Mouse (Mus musculus): ENCODE measurements around the gene Ddx25. TPM values are rescaled to one million over a fixed set of nuclear protein-coding genes. Genes with fewer than 3 reads are reported as not detected.

Ddx25 gene
- polyA plus RNA-seq, 1 experiment from 2014 or later, result 8.0 TPM

DNA sequence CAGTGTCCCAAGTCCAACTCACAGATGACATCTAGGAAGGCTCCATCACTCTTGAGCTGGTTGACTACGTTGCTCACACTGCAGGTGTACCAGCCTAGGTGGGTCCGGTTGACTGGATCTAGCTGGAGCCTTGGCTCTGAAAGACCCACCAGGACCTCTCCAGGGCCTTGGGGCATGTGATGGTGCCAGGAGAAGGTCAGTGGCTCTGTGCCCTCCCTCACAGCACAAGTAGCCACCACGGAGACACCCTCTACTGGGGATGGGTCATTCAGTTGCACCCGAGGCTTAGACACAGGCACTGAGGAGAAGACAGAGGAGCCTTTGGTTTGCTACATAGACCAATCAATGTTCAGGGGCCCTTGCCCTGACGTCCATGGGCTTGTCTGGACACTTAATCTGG lies 42.1 kb downstream of the Ddx25 start:
- Histone ChIP-seq H3K4me1 (peaks cover 2% of the 10 kb centered on the region; the same call in 1 of the 2 replicates), H3K27ac (replicated peaks) (no peak overlapping the region), H3K27me3 (ENCODE audit: low read depth, poor library complexity, severe bottlenecking) (no peaks in the 10 kb centered on the region), H3K36me3 (no peaks in the 10 kb centered on the region), H3K9me3 (replicated peaks) (no peaks in the 10 kb centered on the region), H3K4me3 (no peak overlapping the region)
- DNase-seq (ENCODE audit: low spot score), result no peak
- whole genome bisulfite sequencing, result 80% methylated on average over 5 of the region's 5 CpGs

- Histone ChIP-seq H3K27me3 (ENCODE audit: low read depth, poor library complexity, severe bottlenecking) (no peaks in the 10 kb centered on the region), H3K27ac (replicated peaks) (no peak overlapping the region), H3K4me3 (no peak overlapping the region), H3K9me3 (replicated peaks) (no peaks in the 10 kb centered on the region), H3K36me3 (no peaks in the 10 kb centered on the region), H3K4me1 (no peaks in the 10 kb centered on the region)
- no peak for DNase-seq (ENCODE audit: low spot score)
- 92% methylated on average over 4 of the region's 4 CpGs for WGBS
Observed at GRCm38 (mm10) chr9:35513900-35514299, 44.4 kb downstream of the Ddx25 start.

GRCm38 (mm10) chr9:35508234-35508633 lies 50.1 kb downstream of the Ddx25 start:
- Histone ChIP-seq H3K27ac (replicated peaks) (no peak overlapping the region), H3K4me1 (peaks cover 6% of the 10 kb centered on the region; the same call in 1 of the 2 replicates), H3K27me3 (ENCODE audit: low read depth, poor library complexity, severe bottlenecking) (no peaks in the 10 kb centered on the region), H3K4me3 (no peak overlapping the region), H3K9me3 (replicated peaks) (no peaks in the 10 kb centered on the region), H3K36me3 (peaks cover 32% of the 10 kb centered on the region)
- no peak for DNase-seq (ENCODE audit: low spot score)
- 63% methylated on average over 8 of the region's 8 CpGs for WGBS

- no peaks in the 10 kb centered on the region for H3K4me1 ChIP-seq
- H3K27ac ChIP-seq (replicated peaks), result no peak overlapping the region
- no peaks in the 10 kb centered on the region for H3K9me3 ChIP-seq (replicated peaks)
- no peaks in the 10 kb centered on the region for H3K27me3 ChIP-seq (ENCODE audit: low read depth, poor library complexity, severe bottlenecking)
- H3K36me3 ChIP-seq, result peaks cover 84% of the 10 kb centered on the region
- no peak for DNase-seq (ENCODE audit: low spot score)
- 87% methylated on average over 10 of the region's 10 CpGs for WGBS
- H3K4me3 ChIP-seq, result no peak overlapping the region
Observed at GRCm38 (mm10) chr9:35502361-35503000, 55.8 kb downstream of the Ddx25 start.

DNA sequence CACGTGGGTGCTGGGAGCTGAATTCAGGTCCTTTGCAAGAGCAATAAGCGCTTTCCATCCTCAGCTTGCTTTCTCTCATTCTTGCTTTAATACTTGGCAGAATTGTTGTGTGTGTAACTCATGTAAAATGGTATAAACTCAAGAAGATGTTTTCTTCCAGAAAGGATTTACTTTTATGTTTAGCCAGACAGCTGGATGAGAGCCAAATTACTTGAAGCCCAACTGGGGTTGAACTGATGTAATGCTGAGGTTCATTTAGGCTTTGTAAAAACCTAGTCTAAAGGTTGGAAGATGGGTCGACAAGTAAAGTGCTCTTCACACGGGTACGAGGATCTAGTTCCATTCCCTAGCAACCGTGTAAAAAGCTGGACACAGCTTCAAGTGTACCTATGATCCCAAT lies 58.4 kb downstream of the Ddx25 start:
- Histone ChIP-seq H3K9me3 (replicated peaks) (no peaks in the 10 kb centered on the region), H3K27me3 (ENCODE audit: low read depth, poor library complexity, severe bottlenecking) (no peaks in the 10 kb centered on the region), H3K4me3 (no peak overlapping the region), H3K36me3 (peaks cover 90% of the 10 kb centered on the region), H3K4me1 (no peaks in the 10 kb centered on the region), H3K27ac (replicated peaks) (no peak overlapping the region)
- DNase-seq (ENCODE audit: low spot score), result no peak
- 91% methylated on average over 6 of the region's 6 CpGs for WGBS

- WGBS, result 71% methylated on average over 3 of the region's 3 CpGs
- no peak overlapping the region for H3K4me3 ChIP-seq
- no peak overlapping the region for H3K27ac ChIP-seq (replicated peaks)
- peaks cover 91% of the 10 kb centered on the region for H3K36me3 ChIP-seq
- no peaks in the 10 kb centered on the region for H3K9me3 ChIP-seq (replicated peaks)
- no peaks in the 10 kb centered on the region for H3K27me3 ChIP-seq (ENCODE audit: low read depth, poor library complexity, severe bottlenecking)
- DNase-seq (ENCODE audit: low spot score), result no peak
- H3K4me1 ChIP-seq, result no peaks in the 10 kb centered on the region
Observed at GRCm38 (mm10) chr9:35495471-35495870, 62.9 kb downstream of the Ddx25 start.

GRCm38 (mm10) chr9:35494937-35495336 lies 63.4 kb downstream of the Ddx25 start:
- H3K27me3 ChIP-seq (ENCODE audit: low read depth, poor library complexity, severe bottlenecking), result no peaks in the 10 kb centered on the region
- H3K27ac ChIP-seq (replicated peaks), result no peak overlapping the region
- H3K36me3 ChIP-seq, result peaks cover 89% of the 10 kb centered on the region
- no peaks in the 10 kb centered on the region for H3K4me1 ChIP-seq
- no peaks in the 10 kb centered on the region for H3K9me3 ChIP-seq (replicated peaks)
- 68% methylated on average over 4 of the region's 4 CpGs for WGBS
- no peak for DNase-seq (ENCODE audit: low spot score)
- H3K4me3 ChIP-seq, result no peak overlapping the region

DNA sequence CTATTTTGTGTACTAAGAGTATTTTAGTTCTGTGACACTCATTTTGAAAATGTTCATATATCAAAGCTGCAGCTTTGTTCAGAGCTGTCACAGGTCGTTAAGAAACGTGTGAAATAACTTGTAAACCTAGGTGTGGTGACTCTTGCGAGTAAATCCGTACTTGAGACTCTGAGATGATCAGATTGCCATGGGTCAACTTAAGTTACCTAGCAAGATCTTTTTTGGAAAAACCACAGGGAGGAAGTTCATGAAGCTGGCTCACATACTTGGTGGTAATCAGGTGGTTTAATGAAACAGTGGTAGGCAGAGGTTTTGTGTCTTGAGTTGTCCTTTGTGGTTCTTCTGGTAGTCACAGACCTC lies 64.6 kb downstream of the Ddx25 start:
- Histone ChIP-seq H3K9me3 (replicated peaks) (no peaks in the 10 kb centered on the region), H3K4me3 (no peak overlapping the region), H3K4me1 (no peaks in the 10 kb centered on the region), H3K27ac (replicated peaks) (no peak overlapping the region), H3K36me3 (peaks cover 90% of the 10 kb centered on the region), H3K27me3 (ENCODE audit: low read depth, poor library complexity, severe bottlenecking) (no peaks in the 10 kb centered on the region)
- DNase-seq (ENCODE audit: low spot score), result no peak
- 88% methylated on average over 4 of the region's 4 CpGs for WGBS

DNA sequence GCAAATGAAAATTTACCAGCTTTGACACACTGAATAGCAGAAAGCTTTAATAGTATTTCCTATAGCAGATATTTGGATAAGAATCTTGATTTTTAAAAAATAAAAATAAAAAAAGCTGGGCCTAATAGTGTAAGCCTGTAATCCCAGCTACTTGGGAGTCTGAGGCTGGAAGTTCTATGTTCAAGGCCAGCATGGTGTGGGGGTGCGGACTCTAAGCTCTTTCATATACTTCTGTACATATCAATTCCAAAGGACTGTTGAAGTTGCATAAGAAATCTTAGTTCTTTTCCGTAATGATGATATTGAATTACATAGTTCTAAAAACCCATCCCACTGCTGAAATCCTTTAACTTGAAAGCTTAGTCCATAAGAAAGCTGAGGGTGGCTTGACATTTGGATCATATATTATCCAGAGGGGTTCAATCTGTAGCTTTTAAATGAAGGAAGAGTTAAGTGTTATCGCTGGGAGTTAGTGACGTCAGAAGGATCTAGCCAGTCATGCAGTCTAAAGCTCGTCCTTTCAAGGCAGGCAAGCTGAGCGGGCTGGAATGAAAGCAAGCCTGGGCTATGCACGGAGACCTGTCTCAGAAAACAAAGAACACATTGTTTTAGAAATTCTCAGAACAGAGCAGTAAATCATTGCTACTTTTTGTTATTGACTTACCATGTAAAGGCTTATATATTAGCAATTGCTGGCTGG lies 65.1 kb downstream of the Ddx25 start:
- Histone ChIP-seq H3K9me3 (replicated peaks) (no peaks in the 10 kb centered on the region), H3K36me3 (peaks cover 90% of the 10 kb centered on the region), H3K4me3 (no peak overlapping the region), H3K27ac (replicated peaks) (no peak overlapping the region), H3K27me3 (ENCODE audit: low read depth, poor library complexity, severe bottlenecking) (no peaks in the 10 kb centered on the region), H3K4me1 (no peaks in the 10 kb centered on the region)
- WGBS, result 62% methylated on average over 7 of the region's 7 CpGs
- DNase-seq (ENCODE audit: low spot score), result no peak

- Histone ChIP-seq H3K36me3 (peaks cover 95% of the 10 kb centered on the region), H3K27ac (replicated peaks) (no peak overlapping the region), H3K27me3 (ENCODE audit: low read depth, poor library complexity, severe bottlenecking) (no peaks in the 10 kb centered on the region), H3K4me1 (no peaks in the 10 kb centered on the region), H3K4me3 (no peak overlapping the region), H3K9me3 (replicated peaks) (no peaks in the 10 kb centered on the region)
- no peak for DNase-seq (ENCODE audit: low spot score)
- 88% methylated on average over 11 of the region's 11 CpGs for WGBS
Observed at GRCm38 (mm10) chr9:35491109-35491866, 67.0 kb downstream of the Ddx25 start.

DNA sequence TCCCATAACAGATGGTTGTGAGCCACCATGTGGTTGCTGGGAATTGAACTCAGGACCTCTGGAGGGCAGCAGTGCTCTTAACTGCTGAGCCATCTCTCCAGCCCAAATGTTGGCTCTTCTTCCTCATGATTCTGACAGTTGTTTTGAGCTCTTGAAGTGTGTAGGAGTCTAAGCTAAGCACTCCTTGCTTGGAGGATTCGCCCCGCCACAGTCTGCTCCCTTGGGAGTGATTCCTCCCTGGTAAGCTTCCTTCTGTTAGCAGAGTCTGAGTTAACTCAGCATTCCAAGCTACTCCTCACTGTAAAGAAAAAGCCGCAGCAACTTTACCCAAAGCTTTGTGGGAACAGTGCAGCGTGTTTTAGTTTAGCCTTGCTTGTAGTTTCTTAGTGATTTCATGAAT lies 69.8 kb downstream of the Ddx25 start:
- 94% methylated on average over 4 of the region's 4 CpGs for WGBS
- Histone ChIP-seq H3K4me1 (no peaks in the 10 kb centered on the region), H3K27me3 (ENCODE audit: low read depth, poor library complexity, severe bottlenecking) (no peaks in the 10 kb centered on the region), H3K36me3 (peaks cover 94% of the 10 kb centered on the region), H3K4me3 (no peak overlapping the region), H3K9me3 (replicated peaks) (no peaks in the 10 kb centered on the region), H3K27ac (replicated peaks) (no peak overlapping the region)
- no peak for DNase-seq (ENCODE audit: low spot score)
